Mouse (Mus musculus) G1E (cell line): Measurements from ENCODE around the gene Ndufa13. TPM values are rescaled to one million over a fixed set of nuclear protein-coding genes. Genes with fewer than 3 reads are reported as not detected.

Experiments
- ATAC-seq: 2 replicates; pipeline ENCODE4 v1.8.0; 2016; ENCODE audit warnings: mild to moderate bottlenecking; ENCODE audit not compliant: insufficient number of reproducible peaks, poor library complexity, low FRiP score, severe bottlenecking; ENCODE audit errors: extremely low read depth
- DNase-seq: peaks from one replicate; pipeline ENCODE4 v3.0.0; 2012; ENCODE audit warnings: low spot score
- H3K27me3 ChIP-seq: 2 replicates; pipeline ENCODE4 v1.6.1; 2012; ENCODE audit warnings: mild to moderate bottlenecking, low read length, inconsistent platforms; ENCODE audit not compliant: insufficient read depth
- H3K36me3 ChIP-seq: replicated peaks from 2 replicates; pipeline ENCODE3; 2012; ENCODE audit warnings: mild to moderate bottlenecking, inconsistent platforms
- H3K4me1 ChIP-seq: 2 replicates; pipeline ENCODE4 v1.6.1; 2012; ENCODE audit warnings: low read depth, low read length, inconsistent platforms, mixed read lengths; ENCODE audit not compliant: insufficient read depth
- H3K4me3 ChIP-seq: 2 replicates; pipeline ENCODE4 v1.5.1; 2012; ENCODE audit warnings: low read depth, mild to moderate bottlenecking, inconsistent platforms, low read length, moderate library complexity, mixed read lengths
- H3K9me3 ChIP-seq: replicated peaks from 2 replicates; pipeline ENCODE4 v1.6.1; 2012; ENCODE audit warnings: inconsistent platforms
- CTCF ChIP-seq: IDR thresholded peaks from 2 replicates; pipeline ENCODE4 v1.5.1; 2012; ENCODE audit warnings: low read depth, low read length, inconsistent platforms, mixed read lengths
- GATA1 ChIP-seq: IDR thresholded peaks from 2 replicates; pipeline ENCODE4 v1.6.1; 2012; ENCODE audit warnings: borderline replicate concordance, low read length, inconsistent platforms, mixed read lengths
- GATA2 ChIP-seq: IDR thresholded peaks from 2 replicates; pipeline ENCODE4 v1.6.1; 2012; ENCODE audit warnings: low read depth, low read length, inconsistent platforms, borderline replicate concordance
- POLR2AphosphoS5 ChIP-seq: IDR thresholded peaks from 2 replicates; pipeline ENCODE4 v1.6.1; 2012; ENCODE audit warnings: low read depth, low read length, inconsistent platforms; ENCODE audit not compliant: insufficient replicate concordance
- TAL1 ChIP-seq: conservative IDR thresholded peaks from 2 replicates; pipeline ENCODE4 v1.6.1; 2012; ENCODE audit warnings: low read depth, low read length, inconsistent platforms, mixed read lengths
- polyA plus RNA-seq: library from polyadenylated mRNA; stranded (reverse); fragments of >175 nt; gene quantifications from 2 replicates; pipeline ENCODE4 v1.2.3, GENCODE M21; 2012
- total RNA-seq, 2 experiments: library from RNA; stranded (forward) in 1 of 2; stranded (reverse) in 1 of 2; fragments of 200-1000 nt in 1 of 2; fragments of >200 nt in 1 of 2; fragmentation: Nextera tagmentation in 1 of 2; gene quantifications; 2 replicates each; pipeline ENCODE4 v1.2.3; 2014 to 2017

The Ndufa13 gene
- total and polyA plus RNA-seq, 3 experiments, result 85.0 to 158 (median 111) TPM

- peaks cover 16% of the 10 kb centered on the region for H3K9me3 ChIP-seq
- H3K4me3 ChIP-seq, result peak overlapping the region; percentile 85
- DNase-seq (peak; percentile 46), ATAC-seq (no peak)
- H3K36me3 ChIP-seq, result peaks cover 52% of the 10 kb centered on the region
- TF ChIP-seq GATA1 (no peak), TAL1 (no peak), CTCF (no peak), GATA2 (no peak), POLR2AphosphoS5 (no peak)
- peaks cover 57% of the 10 kb centered on the region for H3K4me1 ChIP-seq
- H3K27me3 ChIP-seq, result peaks cover 5% of the 10 kb centered on the region; the same call in 1 of the 2 replicates
Measured at GRCm38 (mm10) chr8:69900895-69901451, 1.4 kb downstream of the Ndufa13 start.

GRCm38 (mm10) chr8:69899876-69900275 is 2.5 kb downstream of the Ndufa13 start:
- TF ChIP-seq GATA1, result no peak
- no peak for TF ChIP-seq GATA2
- no peak for TF ChIP-seq TAL1
- DNase-seq (no peak), ATAC-seq (no peak)
- H3K36me3 ChIP-seq, result peaks cover 60% of the 10 kb centered on the region
- H3K27me3 ChIP-seq, result peaks cover 5% of the 10 kb centered on the region; the same call in 1 of the 2 replicates
- H3K4me1 ChIP-seq, result peaks cover 58% of the 10 kb centered on the region
- peaks cover 16% of the 10 kb centered on the region for H3K9me3 ChIP-seq
- H3K4me3 ChIP-seq, result no peak overlapping the region; the same call in 1 of the 2 replicates

DNA sequence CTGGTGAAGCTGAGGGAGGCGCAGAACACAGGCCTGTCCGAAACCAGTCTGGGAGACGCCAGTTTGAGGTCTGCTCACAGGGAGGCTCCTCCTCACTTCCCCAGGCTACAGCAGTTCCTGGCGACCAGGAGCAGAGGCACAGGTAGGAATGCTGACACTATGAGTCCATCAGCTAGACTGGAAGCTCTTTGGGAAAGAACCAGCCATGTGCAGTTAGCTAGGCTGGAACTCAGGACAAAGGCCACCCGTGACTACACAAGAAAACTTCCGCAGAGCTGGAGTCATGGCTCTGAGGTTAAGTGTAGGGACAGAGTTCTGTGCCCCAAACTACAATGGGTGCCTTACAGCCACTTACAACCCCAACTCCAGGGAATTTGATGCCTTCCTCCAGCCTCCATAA is 4.5 kb downstream of the Ndufa13 start:
- peaks cover 10% of the 10 kb centered on the region for H3K9me3 ChIP-seq
- DNase-seq (no peak), ATAC-seq (no peak)
- H3K4me3 ChIP-seq, result no peak overlapping the region
- no peak for TF ChIP-seq CTCF
- no peak for TF ChIP-seq GATA1
- no peak for TF ChIP-seq GATA2
- TF ChIP-seq POLR2AphosphoS5, result no peak
- no peak for TF ChIP-seq TAL1
- H3K4me1 ChIP-seq, result peaks cover 48% of the 10 kb centered on the region
- peaks cover 5% of the 10 kb centered on the region; the same call in 1 of the 2 replicates for H3K27me3 ChIP-seq
- peaks cover 79% of the 10 kb centered on the region for H3K36me3 ChIP-seq

DNA sequence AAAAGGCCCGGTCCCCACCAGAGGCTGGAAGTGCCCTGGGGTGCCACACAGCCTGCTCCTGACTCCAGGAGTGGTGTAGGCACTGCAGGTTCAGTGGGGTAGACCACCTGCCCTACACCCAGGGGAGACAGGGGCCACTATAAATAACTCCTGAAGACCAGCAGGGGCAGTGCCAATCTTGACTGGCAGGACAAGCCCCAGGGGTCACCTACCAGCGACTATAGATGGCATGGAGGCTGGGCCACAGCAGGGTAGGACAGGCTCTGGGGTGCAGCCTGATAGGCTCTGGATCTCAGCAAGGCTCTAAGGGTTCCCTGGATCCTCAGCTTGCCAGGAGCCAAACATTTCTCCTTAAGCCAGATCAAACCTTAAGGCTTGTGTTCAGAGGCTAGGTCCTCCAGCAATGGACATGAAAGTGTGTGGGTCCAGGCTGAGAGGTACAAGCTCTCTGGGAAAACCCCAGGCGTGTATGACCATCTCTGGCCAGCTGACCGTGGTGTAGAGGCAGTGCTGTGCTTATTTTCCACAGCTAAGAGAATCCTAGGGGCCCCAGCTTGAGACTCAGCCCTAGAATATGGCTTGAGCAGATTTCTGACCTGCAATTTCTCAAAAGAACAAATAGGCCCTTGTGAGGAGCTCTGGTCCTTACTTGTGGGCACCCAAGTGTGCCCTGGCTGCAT is 6.4 kb downstream of the Ndufa13 start:
- ATAC-seq, result no peak
- Histone ChIP-seq H3K27me3 (no peaks in the 10 kb centered on the region), H3K36me3 (peaks cover 85% of the 10 kb centered on the region), H3K9me3 (no peaks in the 10 kb centered on the region), H3K4me3 (no peak overlapping the region), H3K4me1 (peaks cover 35% of the 10 kb centered on the region)
- DNase-seq, result no peak
- TF ChIP-seq GATA1 (no peak), TAL1 (no peak), CTCF (no peak), GATA2 (no peak), POLR2AphosphoS5 (no peak)

GRCm38 (mm10) chr8:69894836-69895332 is 7.5 kb downstream of the Ndufa13 start:
- no peak for ATAC-seq
- no peak overlapping the region for H3K4me3 ChIP-seq
- H3K27me3 ChIP-seq, result no peaks in the 10 kb centered on the region
- H3K4me1 ChIP-seq, result peaks cover 28% of the 10 kb centered on the region
- H3K36me3 ChIP-seq, result peaks cover 87% of the 10 kb centered on the region
- TF ChIP-seq GATA1 (no peak), CTCF (no peak), GATA2 (no peak), TAL1 (no peak)
- no peaks in the 10 kb centered on the region for H3K9me3 ChIP-seq
- no peak for DNase-seq

DNA sequence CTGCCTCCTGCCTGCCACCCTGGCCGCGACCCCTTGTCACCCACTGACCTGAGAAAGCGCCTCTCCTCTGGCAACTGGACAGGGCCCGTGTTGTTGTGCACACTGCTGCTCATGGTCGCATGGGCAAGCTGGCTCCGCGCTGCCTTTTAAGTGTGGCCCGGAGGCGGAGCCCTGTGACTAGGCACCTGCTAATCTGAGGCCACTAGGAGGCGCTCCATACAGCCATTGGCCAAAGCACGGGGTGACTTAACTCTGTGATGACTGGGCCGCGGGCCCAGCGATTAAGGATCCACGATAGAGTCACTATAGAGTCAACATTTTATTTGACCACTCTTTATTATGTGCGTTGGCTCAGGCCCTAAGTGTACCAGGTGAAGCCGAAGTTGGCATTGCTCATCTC is 8.5 kb downstream of the Ndufa13 start:
- H3K36me3 ChIP-seq, result peaks cover 85% of the 10 kb centered on the region
- peaks cover 4% of the 10 kb centered on the region for H3K9me3 ChIP-seq
- ATAC-seq (no peak), DNase-seq (peak; percentile 74)
- peak; percentile 50; the same call in 1 of the 2 replicates for TF ChIP-seq CTCF
- TF ChIP-seq POLR2AphosphoS5, result no peak
- peaks cover 3% of the 10 kb centered on the region; the same call in 1 of the 2 replicates for H3K27me3 ChIP-seq
- H3K4me3 ChIP-seq, result no peak overlapping the region
- peaks cover 22% of the 10 kb centered on the region for H3K4me1 ChIP-seq
